Comparison of ENCODE assay signal across 9 mouse cellular contexts in the genomic region with DNA sequence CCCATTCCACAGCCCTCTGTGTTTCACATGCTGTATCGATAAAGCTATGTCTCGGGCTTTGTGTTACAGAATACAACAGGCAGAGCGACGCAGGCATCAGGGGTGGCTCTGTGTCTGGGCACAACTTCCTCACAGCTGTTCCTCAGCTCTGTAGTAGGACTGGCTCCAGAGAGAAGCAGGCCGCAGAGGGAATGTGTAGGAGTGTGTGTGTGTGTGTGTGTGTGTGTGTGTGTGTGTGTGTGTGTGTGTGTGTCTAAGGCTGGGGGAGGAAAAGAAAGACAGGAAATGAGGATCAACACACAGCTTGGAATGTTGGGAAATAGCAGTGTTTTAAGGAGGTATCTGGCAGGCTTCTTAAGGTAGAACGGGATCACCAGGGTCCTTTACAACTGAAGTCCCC.
DNase-seq lines count a peak whose midpoint lies in the region; ATAC-seq and TF ChIP-seq lines count a peak whose summit lies in the region.
"Had no signal": no experiment of that assay in that cellular context is flagged by ENCODE, and none has a peak within 500 bp of the region (broad histone marks: within the 10 kb centered on the region; RNA-seq: fewer than 3 reads in every experiment).

No protein-coding gene starts in this region.

- no peak overlapping the region for H3K4me3 ChIP-seq in kidney, adult 2 months (ENCODE audit: insufficient read depth, low read depth, low read length)
- H3K4me3 ChIP-seq in heart, embryonic 10.5 days = no peak overlapping the region
- no peak overlapping the region for H3K4me3 ChIP-seq in midbrain, embryonic 10.5 days

- no peak for ATAC-seq in inflammation-experienced regulatory T-cells, adult 6 months

- no peak for TF ChIP-seq POLR2A in kidney, adult 2 months (IDR thresholded peaks at IDR 0.05; ENCODE audit: low read depth, low read length)

- H3K27me3 ChIP-seq in kidney, adult 2 months (replicated peaks; ENCODE audit: control insufficient read depth, insufficient read depth, low read length) = no peaks in the 10 kb centered on the region
- H3K27me3 ChIP-seq in heart, embryonic 10.5 days (ENCODE audit: insufficient read depth, poor library complexity, severe bottlenecking) = no peaks in the 10 kb centered on the region
- H3K27me3 ChIP-seq in midbrain, embryonic 10.5 days (ENCODE audit: low read depth, poor library complexity, severe bottlenecking) = no peaks in the 10 kb centered on the region

- H3K36me3 ChIP-seq in kidney, adult 2 months (ENCODE audit: control insufficient read depth, insufficient read depth, low read length) = no peaks in the 10 kb centered on the region
- peaks cover 91% of the 10 kb centered on the region for H3K36me3 ChIP-seq in heart, embryonic 10.5 days
- peaks cover 77% of the 10 kb centered on the region for H3K36me3 ChIP-seq in midbrain, embryonic 10.5 days

- 55% methylated on average over 6 of the region's 6 CpGs for WGBS in kidney, adult 2 months
- WGBS in heart, embryonic 10.5 days = 84% methylated on average over 6 of the region's 6 CpGs
- WGBS in midbrain, embryonic 10.5 days = 94% methylated on average over 6 of the region's 6 CpGs

- no peaks in the 10 kb centered on the region for H3K9me3 ChIP-seq in heart, embryonic 10.5 days
- no peaks in the 10 kb centered on the region for H3K9me3 ChIP-seq in midbrain, embryonic 10.5 days (replicated peaks)

- TF ChIP-seq CTCF in kidney, adult 2 months (conservative IDR thresholded peaks at IDR 0.05; ENCODE audit: insufficient read depth, insufficient read length, low read depth, low read length) = no peak

- H3K4me1 ChIP-seq in kidney, adult 2 months (ENCODE audit: control insufficient read depth, insufficient read depth, low read length) = peaks cover 7% of the 10 kb centered on the region
- peaks cover 29% of the 10 kb centered on the region for H3K4me1 ChIP-seq in heart, embryonic 10.5 days
- H3K4me1 ChIP-seq in midbrain, embryonic 10.5 days = no peaks in the 10 kb centered on the region

- H3K27ac ChIP-seq in kidney, adult 2 months (ENCODE audit: insufficient read depth, low read depth, low read length) = peak overlapping the region; percentile 67
- H3K27ac ChIP-seq in heart, embryonic 10.5 days = peak overlapping the region; percentile 29; the same call in 1 of the 2 replicates
- no peak overlapping the region; the same call in 1 of the 2 replicates for H3K27ac ChIP-seq in midbrain, embryonic 10.5 days (replicated peaks)
- H3K27ac ChIP-seq: macrophage had no signal

- DNase-seq in kidney, adult 2 months = peak; percentile 70
- no peak for DNase-seq in kidney, adult 18-20 months
- no peak for DNase-seq in heart, embryonic 10.5 days (ENCODE audit: low spot score)
- peak; percentile 72 to 75 for DNase-seq in layer of hippocampus, adult 8-10 months (ENCODE audit: low spot score in 2 of 2)
- DNase-seq in right cerebral cortex, adult 2 months (ENCODE audit: low spot score in 2 of 2) = peak; percentile 72 to 79
- DNase-seq in urinary bladder, postnatal 10 days (ENCODE audit: low spot score) = no peak
- DNase-seq in midbrain, embryonic 10.5 days (ENCODE audit: low spot score) = no peak

Comparison
In these comparisons a context has a peak if more than half of its experiments do, and no peak if none do; other contexts are left out.
1. DNase-seq: peak in kidney, adult 2 months (single experiment), layer of hippocampus, adult 8-10 months (2 of 2) and right cerebral cortex, adult 2 months (2 of 2); none in kidney, adult 18-20 months (single experiment), heart, embryonic 10.5 days (single experiment), urinary bladder, postnatal 10 days (single experiment) and midbrain, embryonic 10.5 days (single experiment).